Mouse (Mus musculus) megakaryocyte, adult 5-6 weeks (primary cell): ENCODE measurements around the gene Rgs9bp. TPM values are rescaled to one million over a fixed set of nuclear protein-coding genes. Genes with fewer than 3 reads are reported as not detected.
"Not testable (repeated sequence)": the region's sequence is repeated elsewhere in the genome, so short reads cannot be mapped to it uniquely, and the experiment has no call there.

ENCODE experiments used
- ATAC-seq: 2 replicates; pipeline ENCODE4 v1.8.0; 2016; ENCODE audit warnings: mild to moderate bottlenecking, inconsistent platforms; ENCODE audit not compliant: poor library complexity, severe bottlenecking
- total RNA-seq, 2 experiments: library from RNA; stranded (forward) in 1 of 2; stranded (reverse) in 1 of 2; fragments of 153-499, 151-499 nt in 1 of 2; fragments of 221-1000, 200-1000 nt in 1 of 2; gene quantifications; 2 replicates each; pipeline versions ENCODE4 v1.2.3 to v1.2.4; 2015 to 2017

Gene Rgs9bp
- total RNA-seq, 2 experiments from 2014 or later, result 0.09 to 0.11 TPM

DNA sequence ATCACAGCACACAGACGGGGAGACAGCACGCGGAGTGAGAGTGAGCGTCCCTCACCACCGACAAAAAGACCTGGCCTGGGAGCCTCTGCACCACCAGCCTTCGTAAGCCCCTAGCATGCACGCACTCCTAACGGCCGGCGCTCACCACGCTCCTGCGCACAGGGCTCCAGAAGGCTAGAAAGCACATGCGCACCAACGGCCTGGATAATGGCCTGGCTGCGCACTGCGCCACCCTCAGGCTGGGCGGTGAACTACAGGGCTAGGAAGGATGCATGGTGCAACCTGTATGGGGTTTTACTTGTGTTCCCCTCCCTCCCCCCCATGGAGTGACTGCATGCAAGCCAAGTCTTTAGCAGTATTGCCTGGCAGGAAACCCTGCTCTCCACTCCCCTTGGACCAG, 47.8 kb downstream of the Rgs9bp start, which contains the start of gene Tdrd12:
Gene Tdrd12 (minus strand): TSS at position 184 of the 400 bp plus-strand sequence.
- no peak for ATAC-seq

DNA sequence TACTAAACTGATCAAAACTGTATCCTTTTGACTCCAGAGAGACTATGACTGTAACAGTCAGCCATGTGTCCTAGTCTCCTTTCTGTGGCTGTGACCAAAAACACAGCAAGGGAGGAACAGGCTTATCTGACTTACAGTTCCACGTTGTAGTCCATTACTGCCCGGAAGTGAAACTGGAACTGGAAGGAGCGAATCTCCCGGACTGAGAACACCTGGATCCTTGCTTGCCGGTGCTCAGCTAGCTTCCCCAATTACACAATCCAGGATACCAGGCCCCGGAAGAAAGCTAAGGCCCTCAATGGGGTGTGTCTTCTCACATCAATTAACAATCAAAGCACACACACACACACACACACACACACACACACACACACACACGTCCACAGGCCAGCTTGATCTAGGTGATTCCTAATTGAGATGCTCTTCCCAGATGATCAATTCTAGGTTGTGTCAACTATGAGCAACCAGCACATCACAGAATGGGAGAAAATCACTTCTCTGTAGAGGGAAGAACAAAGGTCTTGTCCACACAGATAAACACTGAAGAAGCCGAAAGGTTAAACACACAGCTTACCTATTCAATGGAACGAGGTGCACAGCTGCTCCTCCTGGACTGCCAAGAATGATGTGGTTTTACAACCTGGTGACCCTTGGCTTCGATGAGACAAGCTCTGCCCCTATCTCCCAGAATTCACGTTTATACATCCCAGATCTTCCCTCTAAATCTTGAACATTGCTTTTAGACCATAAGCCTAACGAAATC, 49.5 kb downstream of the Rgs9bp start:
- no peak for ATAC-seq

DNA sequence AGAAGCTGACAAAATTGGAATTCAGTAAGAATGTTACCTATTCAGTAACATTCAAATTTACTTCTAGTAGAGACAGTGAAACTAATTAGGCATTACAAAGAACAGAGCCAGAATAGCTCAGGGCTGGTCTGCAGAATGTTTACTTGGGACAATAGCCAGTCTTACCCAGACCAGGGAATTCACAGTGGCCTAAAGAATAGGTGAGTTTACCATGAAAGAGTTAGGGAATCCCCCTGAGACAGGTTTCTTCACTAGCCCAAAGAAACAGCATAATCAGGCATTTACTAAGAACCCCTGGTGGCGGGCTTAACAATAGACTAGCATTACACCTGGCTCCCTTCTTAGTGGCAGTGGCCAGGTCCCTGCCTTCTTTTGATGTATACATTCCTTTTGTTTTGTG, 54.8 kb downstream of the Rgs9bp start:
- ATAC-seq, result not testable (repeated sequence)

DNA sequence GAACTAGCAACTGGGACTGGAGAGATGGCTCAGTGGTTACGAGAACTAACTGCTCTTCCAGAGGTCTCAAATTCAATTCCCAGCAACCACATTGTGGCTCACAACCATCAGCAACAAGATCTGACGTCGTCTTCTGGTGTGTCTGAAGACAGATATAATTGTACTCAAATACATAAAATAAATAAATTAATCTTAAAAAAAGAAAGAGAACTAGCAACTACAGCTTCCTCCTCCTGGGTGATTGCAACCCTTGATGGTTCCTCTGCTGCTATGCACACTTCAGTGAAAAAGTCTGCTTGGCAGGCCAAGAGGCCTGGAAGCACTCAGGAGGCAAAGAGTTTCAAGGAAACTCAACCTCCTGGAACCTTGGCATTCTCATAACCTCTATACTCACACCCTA, 55.4 kb downstream of the Rgs9bp start:
- no peak for ATAC-seq

Other genes with a start within 250 kb of the Rgs9bp start
- 10.8 and 12.2 TPM in 2 replicates for gene Faap24, start 188.7 kb downstream of the Rgs9bp start, total RNA-seq (2015)
- gene Faap24, start 188.7 kb downstream of the Rgs9bp start, total RNA-seq (2017), result 5.5 and 11.1 TPM in 2 replicates
- gene Cep89, start 188.5 kb downstream of the Rgs9bp start, total RNA-seq (2015), result 9.6 and 16.9 TPM in 2 replicates
- 5.7 TPM in 2 replicates for gene Cep89, start 188.5 kb downstream of the Rgs9bp start, total RNA-seq (2017)
- gene Slc7a9, start 136.8 kb downstream of the Rgs9bp start, total RNA-seq (2015), result not detected in 2 replicates
- gene Slc7a9, start 136.8 kb downstream of the Rgs9bp start, total RNA-seq (2017), result not detected in 2 replicates
- gene Tdrd12, start 47.8 kb downstream of the Rgs9bp start, total RNA-seq (2015), result not detected in 2 replicates
- gene Tdrd12, start 47.8 kb downstream of the Rgs9bp start, total RNA-seq (2017), result not detected in 2 replicates
- 39.6 and 46.4 TPM in 2 replicates for gene Nudt19, start 29.3 kb downstream of the Rgs9bp start, total RNA-seq (2015)
- gene Nudt19, start 29.3 kb downstream of the Rgs9bp start, total RNA-seq (2017), result 21.1 and 22.2 TPM in 2 replicates
- 11.6 and 16.8 TPM in 2 replicates for gene Ankrd27, start 662 bp upstream of the Rgs9bp start, total RNA-seq (2015)
- 17.0 and 21.4 TPM in 2 replicates for gene Ankrd27, start 662 bp upstream of the Rgs9bp start, total RNA-seq (2017)
- 76.4 and 86.1 TPM in 2 replicates for gene Pdcd5, start 61.9 kb upstream of the Rgs9bp start, total RNA-seq (2015)
- gene Pdcd5, start 61.9 kb upstream of the Rgs9bp start, total RNA-seq (2017), result 36.6 and 52.4 TPM in 2 replicates
- gene Dpy19l3, start 168.9 kb upstream of the Rgs9bp start, total RNA-seq (2015), result 4.9 and 6.2 TPM in 2 replicates
- gene Dpy19l3, start 168.9 kb upstream of the Rgs9bp start, total RNA-seq (2017), result 1.3 and 1.7 TPM in 2 replicates
- gene Zfp507, start 217.4 kb upstream of the Rgs9bp start, total RNA-seq (2015), result 1.4 and 2.8 TPM in 2 replicates
- gene Zfp507, start 217.4 kb upstream of the Rgs9bp start, total RNA-seq (2017), result 1.4 and 3.7 TPM in 2 replicates